Mouse (Mus musculus) left cerebral cortex, adult 8-10 months (tissue): Measurements from ENCODE around the gene Mvb12a. TPM values are rescaled to one million over a fixed set of nuclear protein-coding genes. Genes with fewer than 3 reads are reported as not detected.

Experiments used
- DNase-seq, 2 experiments: peaks; one replicate each; pipeline ENCODE4 v3.0.0; 2022; ENCODE audit warnings: low spot score in 2 of 2
- total RNA-seq, 4 experiments: library from RNA; stranded (reverse); gene quantifications; 2 replicates each; pipeline ENCODE4 v1.2.4; 2022

Gene Mvb12a
- total RNA-seq, 4 experiments from 2014 or later: 38.0 to 44.2 (median 39.9) TPM

DNA sequence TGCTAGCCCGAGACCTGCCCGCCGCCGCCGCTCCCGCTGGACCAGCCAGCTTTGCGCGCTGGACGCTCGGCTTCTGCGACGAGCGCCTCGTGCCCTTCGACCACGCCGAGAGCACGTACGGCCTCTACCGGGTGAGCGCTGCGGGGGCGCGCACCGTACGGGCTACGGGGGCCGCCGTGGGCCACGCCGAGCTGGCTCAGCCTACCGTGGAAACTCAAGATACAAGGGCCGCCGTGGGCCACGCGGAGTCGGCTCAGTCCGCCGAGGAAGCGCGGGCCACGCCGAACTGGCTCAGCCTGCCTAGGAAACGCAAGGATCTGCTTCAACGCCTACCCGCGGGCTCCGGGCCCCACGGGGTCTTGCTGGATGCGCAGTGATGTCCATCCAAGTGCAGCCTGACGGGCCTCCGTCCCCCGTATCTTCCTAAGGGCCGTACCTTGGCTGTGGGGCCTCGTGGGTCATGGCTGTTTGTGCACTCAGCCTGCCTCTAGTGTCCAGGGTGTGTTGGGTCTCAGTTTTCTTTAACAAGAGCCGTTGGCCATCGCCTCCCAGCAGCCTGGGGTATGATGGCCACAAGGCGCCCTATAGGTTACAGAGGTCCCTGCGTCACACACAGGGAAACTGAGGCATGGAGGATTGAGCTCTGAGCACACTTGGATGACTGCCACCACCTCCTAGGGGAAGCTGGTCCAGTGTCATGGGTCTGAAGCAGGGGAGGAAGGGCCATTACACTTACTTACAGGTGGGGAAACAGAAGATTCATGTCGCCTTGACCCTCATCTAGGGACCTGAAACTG, 49.9 kb downstream of the Mvb12a start:
- peak; percentile 88 to 93 for DNase-seq

- no peak for DNase-seq
Measured at GRCm38 (mm10) chr8:71593556-71594323, 51.0 kb downstream of the Mvb12a start.

GRCm38 (mm10) chr8:71594324-71594722, 51.6 kb downstream of the Mvb12a start:
- DNase-seq: no peak

DNA sequence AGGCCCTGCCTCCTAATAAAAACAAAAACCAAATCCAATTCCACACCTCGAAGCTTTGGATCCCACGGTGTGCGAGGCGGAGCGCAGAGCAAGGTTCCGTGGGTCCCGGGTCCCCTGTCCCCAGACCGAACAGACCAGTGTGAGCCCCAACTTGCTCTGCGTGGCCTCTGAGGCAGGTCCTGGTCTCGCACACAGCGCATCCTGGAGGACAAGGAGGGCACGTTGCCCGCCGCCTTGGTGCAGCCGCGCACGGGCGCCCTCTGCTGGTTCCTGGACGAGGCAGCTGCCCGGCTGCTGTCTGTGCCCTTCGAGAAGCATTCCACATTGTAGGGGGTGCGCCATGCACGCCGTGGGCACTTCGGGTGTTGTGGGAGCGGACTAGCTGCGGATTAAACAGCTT, 53.1 kb downstream of the Mvb12a start:
- peak; percentile 81 to 83 for DNase-seq

DNA sequence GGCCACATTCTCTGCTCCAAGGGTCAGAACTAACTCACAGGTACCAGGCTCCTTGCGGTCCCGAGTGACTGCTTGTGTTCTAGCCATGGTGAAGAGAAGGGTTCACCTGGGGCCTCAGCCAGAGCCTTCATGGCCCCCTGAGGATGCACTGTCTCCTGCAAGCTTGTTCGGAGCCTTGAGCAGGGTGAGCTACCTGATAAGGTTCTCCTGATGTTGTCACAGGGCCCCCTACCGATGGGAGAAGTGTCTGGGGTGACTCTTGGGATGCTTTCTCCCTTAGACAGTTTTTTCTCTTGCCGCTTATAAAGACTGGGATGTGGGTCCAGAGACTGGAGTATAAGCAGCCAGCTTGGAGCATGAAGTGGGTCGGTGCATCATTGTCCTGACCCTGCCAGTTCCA, 53.7 kb downstream of the Mvb12a start:
- no peak for DNase-seq

DNA sequence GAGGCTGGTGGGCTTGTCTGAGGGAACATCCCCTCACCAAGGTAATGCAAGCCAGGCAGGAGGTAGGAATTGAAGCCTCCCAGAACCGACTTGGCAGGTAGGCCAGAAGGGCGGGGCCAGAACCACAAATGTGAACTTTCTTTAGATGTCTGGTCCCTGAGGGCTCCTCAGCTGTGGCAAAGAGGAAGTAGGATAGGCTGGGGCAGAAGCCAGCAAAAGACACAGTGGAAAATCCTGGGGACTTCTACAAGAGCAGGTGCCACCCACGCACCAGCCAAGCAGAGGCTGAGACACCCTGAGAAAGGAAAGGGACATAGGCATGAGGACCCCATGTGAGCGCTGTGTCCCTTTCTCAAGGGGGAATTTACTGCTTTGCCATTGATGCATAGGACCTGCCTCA, 54.1 kb downstream of the Mvb12a start:
- DNase-seq: no peak

DNA sequence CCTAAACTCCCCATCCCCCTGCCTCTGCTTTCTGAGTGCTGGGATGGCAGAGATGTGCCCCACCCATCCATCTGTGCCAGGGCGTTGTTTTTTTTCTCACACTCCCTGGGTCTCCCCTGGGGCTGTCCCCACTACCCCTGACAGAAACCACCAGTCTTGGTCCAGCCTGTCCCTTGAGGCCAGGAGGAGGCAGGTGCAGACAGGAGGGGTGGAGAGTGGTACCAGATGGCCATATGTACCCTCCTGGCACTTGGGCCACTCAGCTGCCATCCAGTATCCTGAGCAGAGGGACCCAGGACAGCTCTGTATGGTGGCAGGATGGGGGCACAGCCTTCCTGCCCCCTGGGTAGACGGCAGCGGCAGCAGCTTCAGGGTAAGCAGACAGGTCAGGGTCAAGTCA, 54.7 kb downstream of the Mvb12a start, which contains the start of gene Fam129c:
TSS of gene Fam129c (plus strand) at position 198 of the 400 bp plus-strand sequence.
- DNase-seq: no peak

Other genes with a start within 250 kb of the Mvb12a start
- gene Use1, start 176.1 kb upstream of the Mvb12a start, total RNA-seq: 100 to 1,000 TPM; 125 to 140 (median 127) TPM
- gene Ocel1, start 171.6 kb upstream of the Mvb12a start, total RNA-seq: 10 to 100 TPM; 13.3 to 16.5 (median 14.7) TPM
- 10 to 100 TPM; 32.5 to 39.6 (median 36.7) TPM for gene Nr2f6, start 161.0 kb upstream of the Mvb12a start, total RNA-seq
- 1 to 10 TPM; 3.4 to 5.1 (median 3.9) TPM for gene Ushbp1, start 147.1 kb upstream of the Mvb12a start, total RNA-seq
- 100 to 1,000 TPM in 3 of 4 experiments, 10 to 100 TPM in 1; 96.4 to 113 (median 105) TPM for gene Babam1, start 146.1 kb upstream of the Mvb12a start, total RNA-seq
- under 1 TPM; 0.34 to 0.63 (median 0.41) TPM for gene Ankle1, start 136.9 kb upstream of the Mvb12a start, total RNA-seq
- 100 to 1,000 TPM; 255 to 290 (median 264) TPM for gene Abhd8, start 79.3 kb upstream of the Mvb12a start, total RNA-seq
- gene Mrpl34, start 78.0 kb upstream of the Mvb12a start, total RNA-seq: 10 to 100 TPM; 50.0 to 56.8 (median 53.3) TPM
- 10 to 100 TPM; 59.4 to 75.0 (median 64.0) TPM for gene Dda1, start 73.7 kb upstream of the Mvb12a start, total RNA-seq
- gene Ano8, start 57.0 kb upstream of the Mvb12a start, total RNA-seq: 10 to 100 TPM; 51.0 to 61.5 (median 60.0) TPM
- 10 to 100 TPM; 28.0 to 37.8 (median 31.0) TPM for gene Gtpbp3, start 54.8 kb upstream of the Mvb12a start, total RNA-seq
- 10 to 100 TPM in 2 of 4 experiments, 1 to 10 TPM in 2; 7.0 to 11.7 (median 9.6) TPM for gene Plvap, start 31.2 kb upstream of the Mvb12a start, total RNA-seq
- gene Ccdc194, start 17.2 kb upstream of the Mvb12a start, total RNA-seq: not detected
- 10 to 100 TPM in 1 of 4 experiments, 1 to 10 TPM in 3; 4.1 to 11.8 (median 6.4) TPM for gene Bst2, start 5.5 kb upstream of the Mvb12a start, total RNA-seq
- under 1 TPM in 2 of 4 experiments, not detected in 2; 0.27 to 0.70 TPM for gene Tmem221, start 15.9 kb downstream of the Mvb12a start, total RNA-seq
- gene Nxnl1, start 23.7 kb downstream of the Mvb12a start, total RNA-seq: under 1 TPM in 2 of 4 experiments, not detected in 2; 0.17 to 0.21 TPM
- 100 to 1,000 TPM in 1 of 4 experiments, 10 to 100 TPM in 3; 94.4 to 105 (median 97.5) TPM for gene Slc27a1, start 26.0 kb downstream of the Mvb12a start, total RNA-seq
- 10 to 100 TPM; 28.7 to 31.1 (median 29.3) TPM for gene Pgls, start 49.3 kb downstream of the Mvb12a start, total RNA-seq
- gene Fam129c, start 54.7 kb downstream of the Mvb12a start, total RNA-seq: 1 to 10 TPM; 1.2 to 3.5 (median 2.3) TPM
- 10 to 100 TPM; 38.6 to 51.4 (median 45.8) TPM for gene Colgalt1, start 68.1 kb downstream of the Mvb12a start, total RNA-seq
- gene Unc13a, start 128.8 kb downstream of the Mvb12a start, total RNA-seq: 100 to 1,000 TPM; 237 to 269 (median 246) TPM
- 1 to 10 TPM; 4.4 to 7.3 (median 6.1) TPM for gene Jak3, start 133.4 kb downstream of the Mvb12a start, total RNA-seq
- 1 to 10 TPM; 1.4 to 3.2 (median 2.1) TPM for gene Insl3, start 146.3 kb downstream of the Mvb12a start, total RNA-seq
- under 1 TPM; 0.41 to 0.88 (median 0.70) TPM for gene B3gnt3, start 158.9 kb downstream of the Mvb12a start, total RNA-seq
- 100 to 1,000 TPM; 150 to 181 (median 159) TPM for gene Fcho1, start 182.8 kb downstream of the Mvb12a start, total RNA-seq